Mouse (Mus musculus): ENCODE measurements at regions not wholly inside any gene's neighbourhood (a gene's known extent, or its start where the extent isn't known, plus 50 kb on each side); places are given as distances from the start of the nearest gene placed in this dataset.

- Histone ChIP-seq H3K27me3 (replicated peaks; ENCODE audit: control insufficient read depth, insufficient read depth, low read length) (no peaks in the 10 kb centered on the region), H3K4me3 (ENCODE audit: low read length) (no peak overlapping the region), H3K9ac (ENCODE audit: low read depth, low read length) (no peak overlapping the region), H3K36me3 (ENCODE audit: control insufficient read depth, insufficient read depth, low read length) (no peaks in the 10 kb centered on the region), H3K9me3 (ENCODE audit: control insufficient read depth, low read length) (no peaks in the 10 kb centered on the region), H3K27ac (ENCODE audit: low read length) (no peak overlapping the region), H3K4me1 (ENCODE audit: control insufficient read depth, insufficient read depth, low read length) (no peaks in the 10 kb centered on the region), H3K4me2 (ENCODE audit: low read depth, low read length) (no peak overlapping the region)
- 55% methylated on average over 5 of the region's 5 CpGs for WGBS
- ATAC-seq: no peak
Observed at GRCm38 (mm10) chr14:115037086-115037793, 54.8 kb upstream of the Gpc5 start.

- peaks cover 5% of the 10 kb centered on the region for H3K4me1 ChIP-seq (ENCODE audit: control insufficient read depth, insufficient read depth, low read length)
- no peaks in the 10 kb centered on the region for H3K27me3 ChIP-seq (replicated peaks; ENCODE audit: control insufficient read depth, insufficient read depth, low read length)
- no peaks in the 10 kb centered on the region for H3K9me3 ChIP-seq (ENCODE audit: control insufficient read depth, low read length)
- WGBS: 72% methylated on average over 5 of the region's 5 CpGs
- no peak overlapping the region for H3K4me3 ChIP-seq (ENCODE audit: low read length)
- H3K9ac ChIP-seq (ENCODE audit: low read depth, low read length): no peak overlapping the region
- H3K4me2 ChIP-seq (ENCODE audit: low read depth, low read length): no peak overlapping the region
- ATAC-seq: no peak
- H3K27ac ChIP-seq (ENCODE audit: low read length): no peak overlapping the region
- peaks cover under 1% of the 10 kb centered on the region; the same call in 1 of the 2 replicates for H3K36me3 ChIP-seq (ENCODE audit: control insufficient read depth, insufficient read depth, low read length)
Observed at GRCm38 (mm10) chr14:115038788-115039187, 53.2 kb upstream of the Gpc5 start.

- H3K4me1 ChIP-seq (ENCODE audit: control insufficient read depth, insufficient read depth, low read length): peaks cover 8% of the 10 kb centered on the region
- peaks cover 6% of the 10 kb centered on the region; the same call in 1 of the 2 replicates for H3K36me3 ChIP-seq (ENCODE audit: control insufficient read depth, insufficient read depth, low read length)
- H3K27me3 ChIP-seq (replicated peaks; ENCODE audit: control insufficient read depth, insufficient read depth, low read length): no peaks in the 10 kb centered on the region
- no peak for ATAC-seq
- H3K9ac ChIP-seq (ENCODE audit: low read depth, low read length): no peak overlapping the region
- no peak overlapping the region for H3K27ac ChIP-seq (ENCODE audit: low read length)
- no peak overlapping the region for H3K4me2 ChIP-seq (ENCODE audit: low read depth, low read length)
- no peak overlapping the region for H3K4me3 ChIP-seq (ENCODE audit: low read length)
- H3K9me3 ChIP-seq (ENCODE audit: control insufficient read depth, low read length): no peaks in the 10 kb centered on the region
- 73% methylated on average over 5 of the region's 5 CpGs for whole genome bisulfite sequencing
Observed at GRCm38 (mm10) chr14:115039524-115039923, 52.5 kb upstream of the Gpc5 start.

- Histone ChIP-seq H3K36me3 (ENCODE audit: control insufficient read depth, insufficient read depth, low read length) (peaks cover 10% of the 10 kb centered on the region), H3K4me3 (ENCODE audit: low read length) (peak overlapping the region; percentile 87), H3K9me3 (ENCODE audit: control insufficient read depth, low read length) (no peaks in the 10 kb centered on the region), H3K9ac (ENCODE audit: low read depth, low read length) (peak overlapping the region; percentile 98), H3K27ac (ENCODE audit: low read length) (peak overlapping the region; percentile 63), H3K4me2 (ENCODE audit: low read depth, low read length) (peak overlapping the region; percentile 95), H3K4me1 (ENCODE audit: control insufficient read depth, insufficient read depth, low read length) (peaks cover 8% of the 10 kb centered on the region), H3K27me3 (replicated peaks; ENCODE audit: control insufficient read depth, insufficient read depth, low read length) (no peaks in the 10 kb centered on the region)
- ATAC-seq: peak; percentile 52
- under 1% methylated on average over 30 of the region's 30 CpGs for WGBS
Observed at GRCm38 (mm10) chr14:115040091-115040571, 51.9 kb upstream of the Gpc5 start.

GRCm38 (mm10) chr14:115040578-115041206 is 51.3 kb upstream of the Gpc5 start:
- H3K27ac ChIP-seq (ENCODE audit: low read length): peak overlapping the region; percentile 94
- peak overlapping the region; percentile 87 for H3K4me3 ChIP-seq (ENCODE audit: low read length)
- H3K9me3 ChIP-seq (ENCODE audit: control insufficient read depth, low read length): no peaks in the 10 kb centered on the region
- peak; percentile 91 for ATAC-seq
- H3K27me3 ChIP-seq (replicated peaks; ENCODE audit: control insufficient read depth, insufficient read depth, low read length): no peaks in the 10 kb centered on the region
- peak overlapping the region; percentile 95 for H3K4me2 ChIP-seq (ENCODE audit: low read depth, low read length)
- peak overlapping the region; percentile 98 for H3K9ac ChIP-seq (ENCODE audit: low read depth, low read length)
- H3K4me1 ChIP-seq (ENCODE audit: control insufficient read depth, insufficient read depth, low read length): peaks cover 8% of the 10 kb centered on the region
- H3K36me3 ChIP-seq (ENCODE audit: control insufficient read depth, insufficient read depth, low read length): peaks cover 14% of the 10 kb centered on the region
- under 1% methylated on average over 68 of the region's 94 CpGs for WGBS

- Histone ChIP-seq H3K27ac (ENCODE audit: low read length) (peak overlapping the region; percentile 94), H3K4me3 (ENCODE audit: low read length) (peak overlapping the region; percentile 87), H3K36me3 (ENCODE audit: control insufficient read depth, insufficient read depth, low read length) (peaks cover 14% of the 10 kb centered on the region), H3K9me3 (ENCODE audit: control insufficient read depth, low read length) (no peaks in the 10 kb centered on the region), H3K9ac (ENCODE audit: low read depth, low read length) (peak overlapping the region; percentile 98), H3K4me2 (ENCODE audit: low read depth, low read length) (peak overlapping the region; percentile 95), H3K27me3 (replicated peaks; ENCODE audit: control insufficient read depth, insufficient read depth, low read length) (no peaks in the 10 kb centered on the region), H3K4me1 (ENCODE audit: control insufficient read depth, insufficient read depth, low read length) (peaks cover 8% of the 10 kb centered on the region)
- under 1% methylated on average over 53 of the region's 126 CpGs for WGBS
- ATAC-seq: peak; percentile 56
Observed at GRCm38 (mm10) chr14:115041336-115042054, 50.5 kb upstream of the Gpc5 start.

- peak overlapping the region; percentile 94 for H3K27ac ChIP-seq (ENCODE audit: low read length)
- peak overlapping the region; percentile 67 for H3K4me2 ChIP-seq (ENCODE audit: low read depth, low read length)
- under 1% methylated on average over 28 of the region's 51 CpGs for WGBS
- H3K9ac ChIP-seq (ENCODE audit: low read depth, low read length): peak overlapping the region; percentile 98
- peak; percentile 81 for ATAC-seq
- H3K4me3 ChIP-seq (ENCODE audit: low read length): peak overlapping the region; percentile 87
- no peaks in the 10 kb centered on the region for H3K9me3 ChIP-seq (ENCODE audit: control insufficient read depth, low read length)
- no peaks in the 10 kb centered on the region for H3K27me3 ChIP-seq (replicated peaks; ENCODE audit: control insufficient read depth, insufficient read depth, low read length)
- H3K36me3 ChIP-seq (ENCODE audit: control insufficient read depth, insufficient read depth, low read length): peaks cover 14% of the 10 kb centered on the region
- peaks cover 8% of the 10 kb centered on the region for H3K4me1 ChIP-seq (ENCODE audit: control insufficient read depth, insufficient read depth, low read length)
Observed at GRCm38 (mm10) chr14:115042055-115042564, 49.9 kb upstream of the Gpc5 start.

Data from intestine, embryonic 16.5 days (tissue).